ENCODE assay signal across 13 mouse cellular contexts in the genomic region with DNA sequence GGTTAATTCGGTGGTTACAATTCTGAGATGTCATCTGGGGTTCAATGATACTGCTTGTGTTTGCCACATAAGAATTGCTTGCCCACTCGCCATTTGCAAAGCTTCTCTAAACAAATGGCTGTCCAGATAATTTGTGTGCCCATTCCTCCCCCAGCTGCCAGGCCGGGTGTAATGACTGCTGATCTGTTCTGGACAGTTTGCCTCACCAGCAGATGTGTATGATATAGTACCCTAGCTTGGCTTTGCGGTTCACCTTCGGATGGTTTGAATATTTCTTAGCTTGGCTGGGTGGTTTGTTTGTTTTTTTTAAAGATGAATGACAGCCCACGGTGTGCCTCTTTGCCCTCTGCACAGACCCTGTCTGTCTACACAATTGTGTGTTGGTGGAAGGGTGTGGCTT. TPM values are rescaled to one million over a fixed set of nuclear protein-coding genes. Genes with fewer than 3 reads are reported as not detected.
DNase-seq lines count a peak whose midpoint lies in the region; ATAC-seq and TF ChIP-seq lines count a peak whose summit lies in the region.
"Had no signal": no experiment of that assay in that cellular context is flagged by ENCODE, and none has a peak within 500 bp of the region (broad histone marks: within the 10 kb centered on the region; RNA-seq: fewer than 3 reads in every experiment).

No protein-coding gene starts in this region.

- H3K27me3 ChIP-seq in forebrain, postnatal 0 days (ENCODE audit: insufficient read depth, low read length): no peaks in the 10 kb centered on the region
- H3K27me3 ChIP-seq in midbrain, embryonic 13.5 days: peaks cover 39% of the 10 kb centered on the region
- H3K27me3 ChIP-seq in intestine, postnatal 0 days (replicated peaks; ENCODE audit: control insufficient read depth, insufficient read depth, low read length): peaks cover 48% of the 10 kb centered on the region

- peak overlapping the region; percentile 92 for H3K4me3 ChIP-seq in layer of hippocampus, adult 2 months
- H3K4me3 ChIP-seq in forebrain, postnatal 0 days (ENCODE audit: low read depth, low read length): peak overlapping the region; percentile 73
- peak overlapping the region; percentile 80 for H3K4me3 ChIP-seq in midbrain, embryonic 13.5 days (replicated peaks)
- no peak overlapping the region for H3K4me3 ChIP-seq in intestine, postnatal 0 days (ENCODE audit: low read depth, low read length)
- H3K4me3 ChIP-seq: embryonic facial prominence, embryonic 15.5 days had no signal

- peaks cover 27% of the 10 kb centered on the region for H3K4me1 ChIP-seq in forebrain, postnatal 0 days (ENCODE audit: insufficient read depth)
- H3K4me1 ChIP-seq in midbrain, embryonic 13.5 days (replicated peaks): peaks cover 59% of the 10 kb centered on the region
- H3K4me1 ChIP-seq in intestine, postnatal 0 days (replicated peaks; ENCODE audit: control insufficient read depth, insufficient read depth, low read length): no peaks in the 10 kb centered on the region; the same call in 1 of the 2 replicates

- H3K27ac ChIP-seq in layer of hippocampus, adult 2 months: peak overlapping the region; percentile 99
- no peak overlapping the region for H3K27ac ChIP-seq in forebrain, postnatal 0 days (ENCODE audit: low read depth, low read length)
- no peak overlapping the region for H3K27ac ChIP-seq in midbrain, embryonic 13.5 days
- no peak overlapping the region for H3K27ac ChIP-seq in intestine, postnatal 0 days (ENCODE audit: low read depth, low read length)
- H3K27ac ChIP-seq: embryonic facial prominence, embryonic 15.5 days; kidney, postnatal 0 days had no signal

- ATAC-seq in forebrain, postnatal 0 days: no peak
- ATAC-seq in midbrain, embryonic 13.5 days: no peak
- ATAC-seq in intestine, postnatal 0 days: no peak
- no peak for ATAC-seq in activated CD4-positive, CD25-positive, alpha-beta regulatory T cell, adult 4 months

- DNase-seq in layer of hippocampus, adult 2 months (ENCODE audit: low spot score in 2 of 2): no peak
- no peak for DNase-seq in layer of hippocampus, adult 9-10 months (ENCODE audit: low spot score)
- no peak for DNase-seq in forebrain, postnatal 0 days
- DNase-seq in frontal cortex, postnatal 14 days (ENCODE audit: low spot score in 2 of 2): no peak
- DNase-seq: adrenal gland, postnatal 25 days; retina, postnatal 1 day had no signal

- WGBS in forebrain, postnatal 0 days: 34% methylated on average over 6 of the region's 6 CpGs
- 45% methylated on average over 6 of the region's 6 CpGs for WGBS in midbrain, embryonic 13.5 days
- 38% methylated on average over 6 of the region's 6 CpGs for WGBS in intestine, postnatal 0 days

- no peaks in the 10 kb centered on the region for H3K36me3 ChIP-seq in forebrain, postnatal 0 days (ENCODE audit: insufficient read depth)
- no peaks in the 10 kb centered on the region for H3K36me3 ChIP-seq in midbrain, embryonic 13.5 days
- H3K36me3 ChIP-seq in intestine, postnatal 0 days (ENCODE audit: control insufficient read depth, insufficient read depth): no peaks in the 10 kb centered on the region
- H3K36me3 ChIP-seq: embryonic facial prominence, embryonic 15.5 days had no signal

- no peaks in the 10 kb centered on the region for H3K9me3 ChIP-seq in forebrain, postnatal 0 days (ENCODE audit: low read length)
- H3K9me3 ChIP-seq in midbrain, embryonic 13.5 days: no peaks in the 10 kb centered on the region
- no peaks in the 10 kb centered on the region for H3K9me3 ChIP-seq in intestine, postnatal 0 days (ENCODE audit: control insufficient read depth)
- H3K9me3 ChIP-seq: embryonic facial prominence, embryonic 15.5 days had no signal

- peak overlapping the region; percentile 98 for H3K9ac ChIP-seq in forebrain, postnatal 0 days
- peak overlapping the region; percentile 95 for H3K9ac ChIP-seq in midbrain, embryonic 13.5 days (replicated peaks)
- no peak overlapping the region for H3K9ac ChIP-seq in intestine, postnatal 0 days (ENCODE audit: low read depth, low read length)
- H3K9ac ChIP-seq: embryonic facial prominence, embryonic 15.5 days had no signal

- no peak for TF ChIP-seq CTCF in layer of hippocampus, adult 2 months (conservative IDR thresholded peaks at IDR 0.05)
- no peak for TF ChIP-seq CTCF in forebrain, postnatal 0 days (IDR thresholded peaks at IDR 0.05; ENCODE audit: low read depth)
- no peak for TF ChIP-seq CTCF in intestine, postnatal 0 days (IDR thresholded peaks at IDR 0.05; ENCODE audit: low read depth)

- peak overlapping the region; percentile 84 for H3K4me2 ChIP-seq in forebrain, postnatal 0 days (ENCODE audit: low read depth)
- peak overlapping the region; percentile 79 for H3K4me2 ChIP-seq in midbrain, embryonic 13.5 days (replicated peaks)
- H3K4me2 ChIP-seq in intestine, postnatal 0 days (replicated peaks; ENCODE audit: low read depth): no peak overlapping the region
- H3K4me2 ChIP-seq: embryonic facial prominence, embryonic 15.5 days had no signal

RNA-seq across cellular contexts. Expression of a gene that starts 3.5 kb away (rescaled TPM):
- total RNA-seq in layer of hippocampus, adult 2 months (2021): 100 to 1,000 TPM; 312 to 318 TPM
- 582 and 641 TPM in 2 replicates for total RNA-seq in forebrain, postnatal 0 days (2014; rRNA removed)
- polyA plus RNA-seq in forebrain, postnatal 0 days (2015; fragmentation: Nextera tagmentation; extraction: Ambion mirVana): 985 and 1,388 TPM in 2 replicates
- polyA plus RNA-seq in midbrain, embryonic 13.5 days (2015; fragmentation: Nextera tagmentation; extraction: Ambion mirVana): 537 and 610 TPM in 2 replicates
- 9.1 and 9.2 TPM in 2 replicates for polyA plus RNA-seq in intestine, postnatal 0 days (2015; fragmentation: Nextera tagmentation; extraction: Ambion mirVana)
- 1 to 10 TPM in 1 of 2 experiments, not detected in 1; 1.5 TPM for polyA plus RNA-seq in activated CD4-positive, CD25-positive, alpha-beta regulatory T cell, adult 4 months (2017; shearing (Covaris generic))

RNA-seq across cellular contexts. Expression of a gene that starts 48.6 kb away (rescaled TPM):
- total RNA-seq in layer of hippocampus, adult 2 months (2021): not detected
- total RNA-seq in forebrain, postnatal 0 days (2014; rRNA removed): 0.19 TPM in 1 of 2 replicates, not detected in the other
- not detected in 2 replicates for polyA plus RNA-seq in forebrain, postnatal 0 days (2015; fragmentation: Nextera tagmentation; extraction: Ambion mirVana)
- not detected in 2 replicates for polyA plus RNA-seq in midbrain, embryonic 13.5 days (2015; fragmentation: Nextera tagmentation; extraction: Ambion mirVana)
- not detected in 2 replicates for polyA plus RNA-seq in intestine, postnatal 0 days (2015; fragmentation: Nextera tagmentation; extraction: Ambion mirVana)
- polyA plus RNA-seq in activated CD4-positive, CD25-positive, alpha-beta regulatory T cell, adult 4 months (2017; shearing (Covaris generic)): not detected
- total RNA-seq: adrenal gland, postnatal 25 days; left cerebral cortex, adult 8-10 months; liver, adult 2 months had no signal
- polyA plus RNA-seq: embryonic facial prominence, embryonic 15.5 days; kidney, postnatal 0 days; liver, adult 2 months had no signal

Comparison
In these comparisons a context has a peak if more than half of its experiments do, and no peak if none do; other contexts are left out.
1. RNA of a gene that starts 3.5 kb away (polyA plus RNA-seq): 985 to 1,388 TPM in forebrain, postnatal 0 days and 537 to 610 TPM in midbrain, embryonic 13.5 days; 9.1 to 9.2 TPM in intestine, postnatal 0 days and 1.5 TPM in activated CD4-positive, CD25-positive, alpha-beta regulatory T cell, adult 4 months; every median in the first group is over 10 times any median in the second.